Mouse (Mus musculus) T-helper 17 cell (primary cell): ENCODE data around the gene Cby1.
"Not testable (repeated sequence)": the region's sequence is repeated elsewhere in the genome, so short reads cannot be mapped to it uniquely, and the experiment has no call there.

Experiments
- in situ Hi-C, 2 experiments: fragments of 300-600 bp; cut with MboI, MseI; formaldehyde crosslinking; loops; 1 replicate in 1 of 2; 2 replicates in 1 of 2; pipeline ENCODE4 v1.15.1; 2025; ENCODE audit warnings: high pct_unique_total_duplicates in 2 of 2

Cby1 gene

DNA sequence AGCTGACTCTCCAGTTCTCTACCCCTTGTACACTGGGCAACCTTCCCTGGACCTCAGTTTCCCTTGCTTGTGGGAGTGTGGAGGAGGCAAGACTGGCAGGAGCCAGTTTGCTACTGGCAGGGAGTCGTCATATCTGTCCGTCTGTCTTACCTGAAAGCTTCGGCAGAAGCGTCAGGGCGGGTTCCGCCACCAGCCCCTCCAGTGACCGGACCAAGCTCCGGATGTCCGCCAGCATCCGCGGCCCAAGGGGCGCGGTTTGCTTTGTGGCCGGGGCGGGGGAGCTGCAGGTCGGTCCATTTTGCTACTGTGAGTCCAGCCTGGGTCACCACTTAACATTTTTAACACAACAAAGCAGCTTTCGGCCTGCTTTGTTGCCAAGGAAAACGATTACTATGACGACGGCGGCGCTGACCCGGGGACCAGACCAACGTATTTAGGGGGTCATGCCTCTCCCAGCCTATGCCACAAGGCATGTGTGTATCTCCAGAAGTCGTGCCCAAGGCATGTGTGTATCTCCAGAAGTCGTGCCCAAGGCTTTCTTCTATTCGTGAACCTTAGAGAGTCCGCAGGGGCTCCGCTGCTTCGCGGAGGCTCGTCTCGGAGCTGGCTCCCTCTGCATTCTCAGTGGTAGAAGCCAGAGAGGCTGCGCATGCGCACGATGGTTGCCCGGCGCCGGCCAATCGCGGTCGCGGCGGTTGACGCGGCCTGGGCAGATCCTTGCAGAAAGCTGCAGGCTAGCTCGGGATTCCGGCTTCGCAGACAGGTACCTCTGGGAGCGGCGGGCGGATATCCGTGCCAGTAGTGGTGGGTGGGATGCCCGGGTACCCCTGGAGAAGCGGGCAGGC lies at the start of gene Cby1, which contains the start of gene Fam227a:
TSS of gene Cby1 (plus strand) at position 669 of the 845 bp plus-strand sequence.
TSS of gene Fam227a (minus strand) at position 426 of the 845 bp plus-strand sequence.
- in situ Hi-C loops = no loop called here

DNA sequence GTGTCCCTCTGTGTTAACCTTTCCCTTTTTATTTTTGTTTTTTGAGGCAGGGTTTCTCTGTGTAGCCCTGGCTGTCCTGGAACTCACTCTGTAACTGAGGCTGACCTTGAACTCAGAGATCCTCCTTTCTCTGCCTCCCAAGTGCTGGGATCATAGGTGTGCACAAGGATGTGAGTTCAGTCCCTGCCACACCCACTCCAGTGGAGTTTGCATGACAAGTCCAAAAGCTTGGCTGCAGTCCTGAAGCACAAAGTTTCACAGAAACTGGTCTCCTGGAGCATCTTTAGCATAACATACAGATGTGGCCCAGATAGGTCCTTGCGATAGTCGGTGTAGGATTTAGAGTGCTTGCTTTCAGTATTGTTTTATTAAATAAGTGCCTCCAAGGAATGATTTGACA lies 49.8 kb upstream of the Cby1 start:
- in situ Hi-C loops = loop anchor here (5.0 to 10.0 kb wide), 2 partner anchors 47 to 1754 kb away; no protein-coding TSS in a partner anchor

DNA sequence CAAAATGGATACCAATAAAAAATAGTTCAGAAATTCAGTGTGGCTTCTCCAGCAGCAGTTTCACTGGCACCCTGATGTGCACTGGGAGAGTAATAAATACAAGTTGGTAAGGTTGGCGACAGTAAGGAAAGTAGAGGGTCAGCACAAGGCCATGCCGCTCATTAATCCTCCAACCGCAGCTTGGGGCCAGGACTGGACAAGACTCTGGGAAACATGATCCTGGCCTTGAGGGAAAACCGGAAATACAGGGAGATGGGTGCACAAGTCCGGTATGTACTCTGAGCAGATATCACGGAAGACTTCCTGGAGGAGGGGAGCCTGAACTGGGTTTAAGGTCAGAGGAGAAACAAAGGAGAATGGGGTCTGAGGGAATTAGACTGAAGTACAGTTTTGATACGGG lies 43.5 kb upstream of the Cby1 start:
- in situ Hi-C loops = no loop called here

DNA sequence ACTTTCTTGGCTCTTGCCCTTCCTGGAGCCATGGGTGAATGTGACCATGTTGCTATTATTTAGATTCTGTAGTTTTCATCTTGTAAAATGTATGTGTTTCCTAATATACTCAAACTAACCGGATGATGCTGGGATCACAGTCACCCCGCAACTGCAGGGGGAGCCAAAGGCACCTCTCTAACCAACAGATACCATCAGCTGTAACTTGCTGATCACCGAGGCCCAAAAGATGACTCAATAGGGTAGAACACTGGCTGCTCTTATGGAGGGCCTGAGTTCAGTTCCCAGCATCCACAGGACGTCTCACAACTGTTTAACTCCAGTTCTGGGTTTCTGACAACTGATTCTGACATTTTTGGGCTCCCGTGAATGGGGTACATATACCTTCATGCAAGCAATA lies 42.3 kb upstream of the Cby1 start:
- in situ Hi-C loops = no loop called here

DNA sequence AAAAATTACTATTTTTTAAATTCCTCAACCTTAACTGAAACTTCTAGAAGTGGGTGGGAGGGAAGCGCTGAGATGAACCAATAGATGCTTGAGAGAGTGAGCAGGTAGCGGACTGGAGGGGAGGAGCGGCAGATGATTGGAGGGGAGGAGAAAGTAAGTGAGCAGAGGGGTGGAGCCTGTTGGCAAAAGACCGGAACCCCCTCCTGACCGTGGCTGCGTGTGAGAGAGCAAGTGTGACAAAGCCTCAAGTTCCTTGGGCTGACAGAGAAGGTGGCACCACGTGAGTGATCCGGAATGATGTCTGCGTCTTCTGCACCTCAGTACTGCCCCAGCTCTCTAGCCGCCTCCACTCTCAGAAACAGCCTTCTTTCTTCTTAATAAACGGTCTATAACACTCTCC lies 41.9 kb upstream of the Cby1 start:
- in situ Hi-C loops = no loop called here

DNA sequence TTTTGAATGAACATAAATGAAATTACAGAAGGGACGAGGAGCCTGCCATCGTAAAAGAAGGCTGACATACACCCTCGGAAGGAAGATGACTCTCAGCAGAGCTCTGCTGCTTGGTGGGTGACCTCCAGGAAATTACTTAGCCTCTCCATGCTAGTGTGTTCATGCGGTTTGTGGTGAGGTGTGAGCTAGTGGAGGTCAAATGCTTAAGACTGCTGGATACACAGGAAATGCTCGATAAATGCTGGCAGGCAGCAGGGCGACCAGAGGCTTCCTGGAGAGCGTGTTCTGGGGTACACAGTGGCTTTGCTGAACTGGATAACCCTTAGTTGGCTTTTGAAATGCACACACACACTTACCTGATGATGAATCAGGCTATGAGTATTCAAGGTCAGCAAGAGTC lies 40.5 kb upstream of the Cby1 start:
- in situ Hi-C loops = no loop called here

DNA sequence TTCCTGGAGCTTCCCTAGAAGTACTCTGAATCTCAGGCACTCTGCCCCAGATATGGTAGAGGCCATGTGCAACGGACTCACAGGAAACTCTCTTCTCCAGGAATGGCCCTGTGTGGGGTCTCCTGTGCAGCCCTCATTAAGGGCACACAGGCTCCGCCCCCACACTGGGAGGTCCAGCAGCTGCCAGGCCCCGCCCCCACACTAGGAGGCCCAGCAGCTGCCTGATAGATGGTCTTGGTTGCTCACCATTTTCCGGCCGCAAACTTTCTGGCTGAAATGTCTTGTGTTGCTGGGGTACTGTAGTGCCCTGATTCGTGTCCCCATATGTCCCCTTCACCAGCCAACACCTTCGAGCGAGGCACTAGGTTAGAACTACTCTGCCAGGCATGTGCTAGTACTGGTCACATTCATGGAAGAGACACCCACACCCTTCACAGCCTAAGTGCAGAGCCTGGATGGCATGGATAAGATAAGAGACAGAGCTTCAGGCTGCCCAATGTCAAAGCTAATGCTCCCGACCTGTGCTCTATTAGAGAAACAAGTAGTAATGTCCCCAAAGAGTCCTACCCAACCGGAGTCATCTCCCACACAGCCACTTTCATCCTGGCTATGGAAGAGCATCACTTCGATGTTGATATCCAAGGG lies 39.1 kb upstream of the Cby1 start:
- in situ Hi-C loops = no loop called here

DNA sequence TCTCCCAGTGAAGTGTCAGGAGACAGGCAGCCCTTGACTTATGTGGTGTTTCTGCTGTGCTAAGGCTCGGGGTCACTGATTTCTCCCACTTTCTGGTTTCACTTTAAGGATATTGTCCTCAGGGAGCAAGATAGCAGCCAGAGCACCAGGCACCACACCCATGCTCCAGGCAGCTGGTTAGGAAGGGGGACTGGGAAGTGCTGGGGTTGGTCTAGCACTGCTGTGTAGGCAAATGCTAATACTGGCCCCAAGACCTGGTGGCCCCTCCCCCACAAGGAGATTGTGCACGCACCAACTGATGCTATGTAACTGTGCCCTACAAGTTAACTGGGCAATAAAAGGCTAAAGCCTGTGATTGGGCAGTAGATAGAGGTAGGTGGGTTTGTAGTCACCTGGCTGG lies 28.5 kb upstream of the Cby1 start:
- in situ Hi-C loops = loop anchor here in 1 of 2 experiments (25.0 kb wide), 1 partner anchor 1518 kb away; the partner anchor contains the start of gene Cacng2

DNA sequence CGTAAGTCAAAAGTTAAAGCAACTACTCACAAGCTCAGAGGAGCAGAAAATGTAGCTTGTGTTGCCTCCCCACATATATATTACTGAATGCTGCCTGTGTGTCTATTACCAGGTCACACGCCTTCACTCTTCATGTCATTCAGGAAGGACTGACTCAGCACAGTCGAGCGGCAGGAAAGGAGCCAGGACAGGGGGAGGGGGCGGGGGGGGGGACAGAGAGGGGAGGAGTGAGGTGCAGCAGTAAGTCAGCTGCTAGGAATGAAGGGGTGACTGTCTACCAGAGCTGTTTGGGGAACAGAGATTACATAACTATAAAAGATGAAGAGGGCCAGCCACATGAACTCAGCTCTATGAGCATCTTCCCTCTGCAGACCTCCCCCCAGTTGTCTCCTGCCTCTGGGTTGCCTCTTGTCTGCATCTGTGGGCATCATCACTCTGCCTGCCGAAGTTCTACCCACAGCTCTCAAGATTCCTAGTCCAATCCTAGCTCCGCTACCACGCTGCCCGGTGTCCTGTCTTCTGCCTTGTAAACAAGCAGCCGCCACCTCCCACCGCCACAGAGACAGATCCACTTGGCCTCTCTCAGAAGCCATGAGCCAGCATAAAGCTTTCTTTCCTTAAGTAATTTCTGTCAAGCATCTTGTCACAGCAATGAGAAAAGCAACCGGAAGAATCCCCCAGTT lies 17.7 kb upstream of the Cby1 start:
- in situ Hi-C loops = loop anchor here in 1 of 2 experiments (25.0 kb wide), 1 partner anchor 1529 kb away; the partner anchor contains the start of gene Cacng2

DNA sequence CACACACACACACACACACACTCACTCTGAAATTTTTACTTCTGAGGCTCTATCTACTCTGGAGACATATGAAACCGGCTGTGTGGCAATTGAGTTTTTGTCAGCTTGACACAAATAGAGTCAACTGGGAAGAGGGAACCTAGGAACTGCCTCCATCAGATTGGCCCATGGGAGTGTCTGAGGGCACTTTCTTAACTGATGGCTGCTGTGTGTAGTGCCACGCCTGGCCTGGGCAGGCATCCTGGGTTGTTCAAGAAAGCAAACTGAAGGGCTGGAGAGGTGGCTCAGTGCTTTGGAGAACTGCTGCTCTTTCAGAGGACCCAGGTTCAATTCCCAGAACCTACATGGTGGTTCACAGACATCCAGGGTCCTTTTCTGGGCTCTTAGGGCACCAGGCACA lies 13.5 kb upstream of the Cby1 start:
- in situ Hi-C loops = loop anchor here in 1 of 2 experiments (5.0 to 25.0 kb wide), 2 partner anchors 423 to 1533 kb away; partner anchors contain the start of gene Cacng2

DNA sequence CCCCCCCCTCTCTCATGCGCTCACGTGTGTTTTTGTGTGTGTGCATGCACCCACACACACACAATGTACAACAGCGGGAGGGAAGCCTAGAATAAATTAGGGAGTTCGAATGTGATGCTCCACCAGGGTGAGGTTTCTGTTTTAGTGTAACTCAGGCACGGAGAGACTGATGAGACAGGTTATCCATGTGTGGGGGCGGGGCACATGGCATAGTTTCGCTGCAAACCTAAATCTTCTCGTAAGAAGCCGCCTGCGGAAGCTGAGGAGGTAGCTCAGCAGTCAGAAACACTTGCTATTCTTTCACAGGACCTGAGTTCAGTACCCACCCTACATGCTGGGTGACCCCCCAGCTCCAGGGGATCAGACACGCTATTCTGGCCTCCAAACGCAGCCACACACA lies 10.9 kb upstream of the Cby1 start:
- in situ Hi-C loops = loop anchor here in 1 of 2 experiments (5.0 to 25.0 kb wide), 2 partner anchors 426 to 1536 kb away; partner anchors contain the start of gene Cacng2

DNA sequence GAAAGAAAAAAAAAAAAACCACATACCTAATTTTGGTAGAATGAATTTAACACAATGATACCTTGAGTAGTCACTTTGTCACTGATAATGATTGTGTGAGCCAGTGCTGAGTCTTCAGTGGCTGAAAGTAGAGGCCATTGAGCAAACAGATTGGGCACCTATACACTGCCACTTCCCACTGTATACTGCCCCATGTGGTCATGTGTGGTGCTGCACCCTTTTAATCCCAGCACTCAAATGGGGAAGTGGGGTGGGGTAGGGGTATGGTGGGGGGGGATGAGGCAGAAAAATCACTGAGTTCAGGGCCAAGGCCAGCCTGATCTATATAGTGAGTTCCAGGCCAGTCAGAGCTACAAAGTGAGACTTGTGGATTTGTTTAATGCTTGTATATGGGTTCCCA lies 8.4 kb upstream of the Cby1 start:
- in situ Hi-C loops = no loop called here

DNA sequence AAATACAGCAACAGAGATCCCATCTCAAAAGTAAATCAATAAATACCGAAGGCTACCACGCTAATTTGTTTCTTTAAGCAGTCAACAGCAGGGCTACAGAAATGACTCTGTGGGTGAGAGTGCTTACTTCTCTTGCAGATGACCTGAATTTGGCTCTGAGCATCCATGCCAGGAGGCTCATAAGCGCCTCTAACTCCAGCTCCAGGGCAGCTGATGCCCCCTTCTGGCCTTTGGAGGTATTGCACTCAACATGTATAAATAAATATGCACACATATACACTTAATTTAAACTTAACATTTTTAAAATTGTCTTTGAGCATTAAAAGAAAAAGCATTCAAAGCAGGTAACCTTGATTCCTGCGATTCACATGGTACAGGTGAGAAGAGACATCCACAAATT lies 7.5 kb upstream of the Cby1 start:
- in situ Hi-C loops = no loop called here

DNA sequence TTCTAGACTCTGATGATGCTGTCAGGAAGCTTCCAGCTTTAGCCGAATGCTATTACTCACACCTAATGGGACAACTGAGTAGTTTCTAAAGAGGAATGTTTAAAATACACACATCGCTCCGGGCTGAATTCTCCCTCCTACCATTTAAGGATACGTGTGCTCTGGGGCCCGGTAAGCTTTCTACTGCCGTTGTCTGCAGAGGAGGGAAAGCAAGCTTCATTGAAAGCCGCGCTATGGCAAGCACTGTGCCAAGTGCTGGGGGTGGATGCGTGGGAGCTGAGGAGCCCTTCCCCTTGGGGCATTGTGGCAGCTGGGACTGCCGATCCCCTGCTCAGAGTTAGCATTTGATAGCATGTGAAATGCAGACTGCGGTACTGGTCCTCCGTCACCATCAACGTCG lies 2.5 kb upstream of the Cby1 start:
- in situ Hi-C loops = no loop called here

DNA sequence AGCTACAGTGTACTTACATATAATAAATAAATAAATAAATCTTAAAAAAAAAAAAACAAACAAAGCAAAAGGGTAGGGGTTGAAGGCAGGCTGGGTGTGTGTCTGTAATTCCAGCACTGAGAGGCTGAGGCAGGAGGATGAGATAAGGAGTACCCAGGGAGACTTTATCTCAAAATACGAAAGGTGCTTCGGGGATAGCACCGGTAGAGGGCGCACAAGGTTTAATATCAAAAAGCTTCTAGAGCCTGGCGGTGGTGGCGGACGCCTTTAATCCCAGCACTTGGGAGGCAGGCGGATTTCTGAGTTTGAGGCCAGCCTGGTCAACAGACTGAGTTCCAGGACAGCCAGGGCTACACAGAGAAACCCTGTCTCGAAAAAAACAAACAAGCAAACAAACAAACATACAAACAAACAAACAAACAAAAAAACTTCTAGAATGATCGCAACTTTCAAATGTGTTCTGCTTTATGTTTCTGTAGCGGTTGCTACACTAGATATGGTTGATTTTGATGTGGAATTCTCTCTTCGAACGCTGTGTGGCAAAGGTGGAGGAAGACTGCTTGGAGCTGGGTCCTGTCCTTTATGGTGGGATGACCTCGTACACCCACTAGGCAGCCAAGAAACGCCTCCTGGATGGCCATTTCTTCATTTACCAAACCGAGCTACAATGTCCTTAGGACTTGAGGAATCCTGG lies 1.0 kb upstream of the Cby1 start:
- in situ Hi-C loops = no loop called here

DNA sequence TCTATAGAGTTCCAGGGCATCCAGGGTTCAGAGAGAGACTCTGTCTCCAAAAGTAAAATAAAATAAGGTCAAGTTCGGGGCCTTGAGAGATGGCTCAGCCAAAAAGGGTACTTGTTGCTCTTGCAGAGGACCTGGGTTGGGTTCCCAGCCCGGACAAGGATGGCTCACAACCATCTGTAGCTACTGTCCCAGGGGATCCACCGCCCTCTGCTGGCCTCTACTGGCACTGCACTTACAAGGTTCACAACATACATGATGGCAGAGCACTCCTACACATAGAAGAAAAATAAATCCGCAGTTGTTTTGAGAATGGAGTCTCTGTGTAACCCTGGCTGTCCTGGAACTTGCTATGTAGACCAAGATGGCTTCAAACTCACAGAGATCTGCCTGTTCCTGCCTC lies 2.9 kb downstream of the Cby1 start:
- in situ Hi-C loops = no loop called here

DNA sequence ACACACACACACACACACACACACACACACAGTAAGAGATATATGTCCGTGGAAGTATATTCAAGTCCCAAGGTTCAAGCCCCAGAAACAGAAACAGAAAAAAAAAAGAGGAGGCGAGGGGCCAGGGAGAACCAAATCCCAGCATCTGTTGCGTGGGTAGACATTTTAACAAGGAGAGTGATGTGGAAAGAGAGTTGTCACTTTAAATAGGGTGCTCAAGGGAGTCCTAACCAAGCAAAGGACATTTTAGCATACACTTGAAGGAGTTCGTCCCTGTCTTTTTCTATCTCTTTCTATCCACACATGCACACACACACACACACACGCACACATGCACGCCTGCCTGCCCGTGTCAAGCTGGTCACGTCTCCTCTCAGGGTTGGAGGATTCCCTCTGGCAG lies 5.7 kb downstream of the Cby1 start:
- in situ Hi-C loops = no loop called here

DNA sequence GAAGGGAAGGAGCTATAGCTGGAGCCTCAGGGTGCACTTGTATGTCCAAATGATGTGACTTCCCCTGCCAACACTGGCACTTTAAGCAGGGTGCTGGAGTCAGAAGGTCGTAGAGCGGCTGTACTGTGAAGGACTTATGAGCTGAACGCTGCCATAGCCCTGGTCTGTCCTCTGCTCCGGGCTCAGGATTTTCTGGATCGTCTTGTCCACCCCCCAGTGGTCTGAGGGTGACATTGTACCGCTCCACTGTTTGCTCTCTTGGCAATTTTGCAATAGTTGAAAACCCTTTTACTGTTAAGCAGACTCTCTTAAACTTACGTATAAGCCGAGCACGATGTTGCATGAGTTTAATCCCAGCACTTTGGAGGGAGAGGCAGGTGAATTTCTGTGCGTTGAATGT lies 10.2 kb downstream of the Cby1 start:
- in situ Hi-C loops = no loop called here

DNA sequence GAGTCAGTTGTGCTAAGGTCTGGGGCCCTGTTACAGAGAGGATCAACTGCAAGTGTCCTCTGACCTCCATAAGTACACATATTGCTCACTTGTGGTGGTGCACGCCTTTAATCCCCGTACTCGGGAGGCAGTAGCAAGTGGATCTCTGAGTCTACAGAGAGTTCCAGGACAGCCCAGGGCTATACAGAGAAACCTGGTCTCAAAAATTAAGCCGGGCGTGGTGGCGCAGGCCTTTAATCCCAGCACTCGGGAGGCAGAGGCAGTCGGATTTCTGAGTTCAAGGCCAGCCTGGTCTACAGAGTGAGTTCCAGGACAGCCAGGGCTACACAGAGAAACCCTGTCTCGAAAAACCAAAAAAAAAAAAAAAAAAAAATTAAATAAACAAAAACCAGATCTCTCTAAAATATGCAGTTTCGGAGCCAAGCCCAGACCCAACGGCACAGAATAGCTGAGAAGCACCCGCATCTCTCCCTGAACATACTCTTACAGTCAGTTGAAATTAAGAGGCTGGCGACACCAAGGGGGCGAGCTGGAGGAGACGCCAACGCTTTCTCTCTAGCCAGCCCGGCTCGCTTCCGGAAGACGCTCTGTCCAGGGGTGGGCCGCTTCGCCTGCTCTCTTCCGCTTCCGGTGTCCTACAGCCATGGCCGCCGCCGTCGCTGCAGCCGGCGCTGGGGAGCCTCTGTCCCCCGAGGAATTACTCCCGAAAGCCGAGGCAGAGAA lies 11.4 kb downstream of the Cby1 start, which contains the start of gene Tomm22:
TSS of gene Tomm22 (plus strand) at position 613 of the 723 bp plus-strand sequence.
- in situ Hi-C loops = no loop called here

DNA sequence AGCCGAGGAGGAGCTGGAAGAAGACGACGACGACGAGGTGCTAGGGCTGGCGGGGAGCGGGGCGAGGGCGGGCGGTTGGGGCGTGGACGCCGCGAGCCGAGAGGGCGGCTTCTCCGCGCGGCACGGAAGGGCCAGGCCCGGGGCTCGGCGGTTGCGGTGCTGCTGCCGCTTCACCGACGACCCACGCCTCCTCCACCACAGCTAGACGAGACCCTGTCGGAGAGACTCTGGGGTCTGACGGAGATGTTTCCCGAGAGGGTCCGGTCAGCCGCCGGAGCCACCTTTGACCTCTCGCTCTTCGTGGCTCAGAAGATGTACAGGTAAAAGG lies 11.9 kb downstream of the Cby1 start:
- in situ Hi-C loops = no loop called here

DNA sequence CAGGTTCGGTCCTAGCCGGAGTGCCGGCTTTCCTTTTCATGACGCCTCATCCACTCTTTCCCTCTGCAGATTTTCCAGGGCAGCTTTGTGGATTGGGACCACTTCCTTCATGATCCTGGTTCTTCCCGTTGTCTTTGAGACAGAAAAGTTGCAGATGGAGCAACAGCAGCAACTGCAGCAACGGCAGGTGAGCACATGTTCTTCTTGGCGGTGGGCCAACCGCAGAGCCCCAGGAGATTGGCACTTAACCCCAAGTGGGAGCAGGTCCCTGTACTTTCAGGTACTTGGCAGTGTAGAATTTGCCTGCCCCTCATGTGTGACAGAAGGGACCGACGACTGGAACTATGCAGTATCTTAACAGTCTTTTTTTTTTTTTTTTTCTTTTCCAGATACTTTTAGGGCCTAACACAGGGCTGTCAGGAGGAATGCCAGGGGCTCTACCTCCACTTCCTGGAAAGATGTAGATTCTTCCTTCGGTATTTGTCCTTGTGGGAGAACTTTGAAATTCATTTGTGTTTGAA lies 12.9 kb downstream of the Cby1 start:
- in situ Hi-C loops = not testable (repeated sequence)
